Mouse (Mus musculus): ENCODE results near the gene Xrcc4. TPM values are rescaled to one million over a fixed set of nuclear protein-coding genes. Genes with fewer than 3 reads are reported as not detected.

Gene Xrcc4
- polyA plus RNA-seq, 1 experiment: 0.06 TPM

DNA sequence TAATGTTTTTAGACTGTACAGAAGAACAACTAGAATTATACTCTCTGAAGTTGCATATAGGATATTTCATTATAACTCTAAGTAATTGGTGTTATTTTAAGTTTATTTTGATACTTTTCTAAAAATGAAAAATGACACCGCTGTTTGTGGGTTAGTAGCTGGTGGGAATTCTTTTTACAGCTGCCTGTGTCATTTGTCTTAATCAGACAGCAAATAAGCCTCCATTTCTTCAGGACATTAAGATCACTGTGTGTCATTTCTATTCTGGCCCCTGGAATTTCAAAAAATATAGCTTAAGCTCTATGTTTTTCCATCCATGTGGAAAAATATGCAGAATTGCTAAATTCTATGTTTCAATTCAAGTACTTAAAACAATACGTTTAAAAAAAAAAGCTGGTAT is 287.5 kb downstream of the Xrcc4 start:
- no peak for TF ChIP-seq GATA1 (IDR thresholded peaks at IDR 0.05; ENCODE audit: low read length)
- TF ChIP-seq TAL1 (IDR thresholded peaks at IDR 0.05; ENCODE audit: low read length): no peak
- Histone ChIP-seq H3K36me3 (ENCODE audit: control insufficient read depth) (no peaks in the 10 kb centered on the region), H3K27me3 (ENCODE audit: control insufficient read depth) (no peaks in the 10 kb centered on the region), H3K9me3 (ENCODE audit: control insufficient read depth, low read length) (peaks cover 3% of the 10 kb centered on the region; the same call in 1 of the 2 replicates), H3K4me1 (ENCODE audit: control insufficient read depth) (no peaks in the 10 kb centered on the region), H3K4me3 (replicated peaks) (no peak overlapping the region)

DNA sequence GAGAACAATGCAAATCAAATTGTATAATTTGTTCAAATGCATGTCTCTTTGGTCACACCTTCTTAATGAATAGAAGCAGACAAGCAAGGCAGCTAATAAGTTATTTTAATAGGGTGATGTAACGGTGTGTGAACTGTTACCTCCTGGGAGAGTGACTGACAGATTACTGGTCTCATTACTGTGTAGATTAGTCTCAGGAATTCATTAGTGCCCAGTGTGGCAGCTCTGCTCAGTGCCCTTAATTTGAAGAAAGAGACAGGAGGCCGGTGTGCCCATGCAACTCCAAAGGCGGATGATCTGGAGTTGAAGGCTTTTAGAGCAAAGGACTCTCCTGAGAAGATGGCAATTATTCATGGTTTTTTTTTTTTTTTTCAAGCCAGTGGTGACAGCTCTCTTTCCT is 291.7 kb downstream of the Xrcc4 start:
- Histone ChIP-seq H3K36me3 (ENCODE audit: control insufficient read depth) (no peaks in the 10 kb centered on the region), H3K4me1 (ENCODE audit: control insufficient read depth) (no peaks in the 10 kb centered on the region), H3K27me3 (ENCODE audit: control insufficient read depth) (no peaks in the 10 kb centered on the region), H3K4me3 (replicated peaks) (no peak overlapping the region), H3K9me3 (ENCODE audit: control insufficient read depth, low read length) (no peaks in the 10 kb centered on the region)
- no peak for TF ChIP-seq TAL1 (IDR thresholded peaks at IDR 0.05; ENCODE audit: low read length)
- no peak for TF ChIP-seq GATA1 (IDR thresholded peaks at IDR 0.05; ENCODE audit: low read length)

DNA sequence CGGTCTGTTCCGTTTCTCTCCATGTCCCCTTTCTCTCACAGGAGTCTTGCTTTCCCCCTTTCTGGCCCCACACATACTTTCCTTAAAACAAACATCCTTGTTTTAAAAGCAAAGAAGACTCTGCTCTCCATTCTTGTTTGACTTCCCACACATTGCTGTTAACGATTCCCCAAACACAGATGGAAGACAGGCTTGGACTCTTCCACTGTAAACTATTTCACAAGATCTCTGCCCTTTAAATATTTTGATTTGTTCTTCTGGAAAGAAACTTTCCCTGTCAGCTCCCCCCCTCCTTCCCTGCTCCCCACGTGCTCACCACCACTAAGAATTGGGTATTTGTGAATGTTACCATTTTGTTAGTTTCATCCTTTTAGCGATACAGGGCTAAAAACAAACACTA is 297.9 kb downstream of the Xrcc4 start:
- TF ChIP-seq GATA1 (IDR thresholded peaks at IDR 0.05; ENCODE audit: low read length) (no peak), TAL1 (IDR thresholded peaks at IDR 0.05; ENCODE audit: low read length) (no peak)
- Histone ChIP-seq H3K36me3 (ENCODE audit: control insufficient read depth) (no peaks in the 10 kb centered on the region), H3K4me1 (ENCODE audit: control insufficient read depth) (no peaks in the 10 kb centered on the region), H3K27me3 (ENCODE audit: control insufficient read depth) (no peaks in the 10 kb centered on the region), H3K9me3 (ENCODE audit: control insufficient read depth, low read length) (no peaks in the 10 kb centered on the region), H3K4me3 (replicated peaks) (no peak overlapping the region)

DNA sequence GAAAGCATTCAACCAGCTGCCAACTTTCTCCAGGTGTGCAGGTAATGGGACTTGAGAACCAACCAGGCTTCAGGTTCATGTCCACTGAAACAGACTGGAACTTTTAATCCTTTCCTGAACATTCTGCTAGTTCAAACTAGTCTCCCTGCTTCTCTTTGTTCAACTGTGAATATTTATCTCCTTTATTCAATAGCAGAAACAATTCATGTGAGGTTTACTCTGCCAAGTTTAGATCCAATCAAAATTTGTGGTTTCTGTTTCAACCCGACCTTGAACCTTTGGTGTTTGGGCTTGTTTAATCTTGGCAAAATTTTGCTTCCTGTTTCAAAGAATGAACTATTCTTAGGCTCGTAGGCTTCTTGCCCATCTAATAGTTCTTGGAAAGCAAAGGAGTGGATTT is 306.5 kb downstream of the Xrcc4 start:
- Histone ChIP-seq H3K27me3 (ENCODE audit: control insufficient read depth) (no peaks in the 10 kb centered on the region), H3K4me3 (replicated peaks) (no peak overlapping the region), H3K36me3 (ENCODE audit: control insufficient read depth) (no peaks in the 10 kb centered on the region), H3K4me1 (ENCODE audit: control insufficient read depth) (no peaks in the 10 kb centered on the region), H3K9me3 (ENCODE audit: control insufficient read depth, low read length) (no peaks in the 10 kb centered on the region)
- no peak for TF ChIP-seq TAL1 (IDR thresholded peaks at IDR 0.05; ENCODE audit: low read length)
- no peak for TF ChIP-seq GATA1 (IDR thresholded peaks at IDR 0.05; ENCODE audit: low read length)

DNA sequence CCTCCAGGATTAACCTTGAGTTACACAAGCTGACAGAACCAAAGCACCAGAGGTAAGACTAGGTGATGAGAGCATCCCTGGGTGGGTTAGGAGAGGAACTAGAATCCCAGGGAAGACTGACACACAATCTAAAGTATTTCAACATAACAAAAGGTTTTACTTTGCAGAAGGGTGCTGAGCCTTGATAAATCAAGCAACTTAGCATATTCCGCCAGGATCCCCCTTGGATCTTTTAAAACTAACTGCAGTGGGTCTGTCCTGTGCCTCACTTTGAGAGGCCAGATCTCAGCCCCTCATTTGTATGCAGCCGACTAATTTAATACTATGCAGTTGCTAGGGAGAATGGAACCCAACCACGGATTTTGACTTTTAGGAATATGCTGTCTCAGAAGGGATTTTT is 309.1 kb downstream of the Xrcc4 start:
- Histone ChIP-seq H3K4me3 (replicated peaks) (no peak overlapping the region), H3K27me3 (ENCODE audit: control insufficient read depth) (no peaks in the 10 kb centered on the region), H3K36me3 (ENCODE audit: control insufficient read depth) (no peaks in the 10 kb centered on the region), H3K4me1 (ENCODE audit: control insufficient read depth) (no peaks in the 10 kb centered on the region), H3K9me3 (ENCODE audit: control insufficient read depth, low read length) (no peaks in the 10 kb centered on the region)
- TF ChIP-seq GATA1 (IDR thresholded peaks at IDR 0.05; ENCODE audit: low read length) (no peak), TAL1 (IDR thresholded peaks at IDR 0.05; ENCODE audit: low read length) (no peak)

DNA sequence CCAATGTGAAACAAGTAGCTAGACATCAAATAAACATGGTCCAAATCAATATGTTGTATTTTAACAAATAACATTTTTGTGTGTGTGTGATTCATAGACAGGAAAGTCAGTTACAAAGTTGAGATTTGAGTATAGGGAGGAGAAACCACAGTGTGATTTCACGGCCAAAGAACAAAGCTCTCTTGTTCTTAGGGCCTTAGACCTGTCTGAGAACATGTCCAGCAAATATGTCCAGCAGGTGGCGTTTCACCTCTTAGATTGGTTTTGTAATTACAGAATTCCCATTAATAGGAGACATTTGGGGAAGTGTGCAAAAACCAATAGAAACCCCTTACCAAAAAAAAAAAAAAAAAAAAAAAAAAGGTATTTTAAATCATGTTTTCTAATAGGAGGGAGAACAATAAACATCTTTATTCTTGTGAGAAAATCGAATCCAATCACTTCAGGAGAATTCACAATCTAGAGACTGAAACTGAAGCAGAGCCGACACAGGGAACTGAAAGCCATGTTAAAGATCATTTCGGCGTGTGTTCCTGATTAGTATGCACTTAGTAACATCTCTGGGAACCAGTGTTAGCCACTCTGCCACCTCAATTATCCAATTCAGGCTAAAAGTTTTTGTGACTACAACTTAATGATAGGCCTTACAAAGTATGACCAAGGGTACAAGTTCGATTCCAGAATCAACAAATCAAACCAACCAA is 310.0 kb downstream of the Xrcc4 start:
- no peaks in the 10 kb centered on the region for H3K36me3 ChIP-seq (ENCODE audit: control insufficient read depth)
- no peaks in the 10 kb centered on the region for H3K9me3 ChIP-seq (ENCODE audit: control insufficient read depth, low read length)
- H3K4me1 ChIP-seq (ENCODE audit: control insufficient read depth): no peaks in the 10 kb centered on the region
- no peaks in the 10 kb centered on the region for H3K27me3 ChIP-seq (ENCODE audit: control insufficient read depth)
- TF ChIP-seq TAL1 (IDR thresholded peaks at IDR 0.05; ENCODE audit: low read length) (no peak), GATA1 (IDR thresholded peaks at IDR 0.05; ENCODE audit: low read length) (no peak)
- H3K4me3 ChIP-seq (replicated peaks): no peak overlapping the region

DNA sequence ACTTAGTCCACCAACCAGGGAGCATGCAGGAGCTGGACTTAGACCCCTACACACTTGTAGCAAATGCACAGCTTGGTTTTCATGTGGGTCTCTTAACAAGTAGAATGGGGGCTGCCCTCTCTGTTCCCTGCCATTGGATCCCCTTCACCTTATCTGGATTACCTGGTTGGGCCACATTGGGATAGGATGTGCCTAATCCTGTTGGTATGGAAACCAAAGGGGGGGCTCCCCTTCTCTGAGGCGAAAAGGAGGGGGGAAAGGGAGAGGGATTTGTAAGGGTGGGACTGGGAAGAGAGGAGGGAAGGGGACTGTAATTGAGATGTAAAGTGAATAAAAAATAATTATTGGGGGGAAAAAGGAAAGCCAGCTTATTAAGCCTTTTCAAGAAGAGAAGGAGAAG is 311.6 kb downstream of the Xrcc4 start:
- Histone ChIP-seq H3K9me3 (ENCODE audit: control insufficient read depth, low read length) (no peaks in the 10 kb centered on the region), H3K4me3 (replicated peaks) (no peak overlapping the region), H3K36me3 (ENCODE audit: control insufficient read depth) (no peaks in the 10 kb centered on the region), H3K4me1 (ENCODE audit: control insufficient read depth) (no peaks in the 10 kb centered on the region), H3K27me3 (ENCODE audit: control insufficient read depth) (no peaks in the 10 kb centered on the region)
- TF ChIP-seq GATA1 (IDR thresholded peaks at IDR 0.05; ENCODE audit: low read length): no peak
- TF ChIP-seq TAL1 (IDR thresholded peaks at IDR 0.05; ENCODE audit: low read length): no peak

DNA sequence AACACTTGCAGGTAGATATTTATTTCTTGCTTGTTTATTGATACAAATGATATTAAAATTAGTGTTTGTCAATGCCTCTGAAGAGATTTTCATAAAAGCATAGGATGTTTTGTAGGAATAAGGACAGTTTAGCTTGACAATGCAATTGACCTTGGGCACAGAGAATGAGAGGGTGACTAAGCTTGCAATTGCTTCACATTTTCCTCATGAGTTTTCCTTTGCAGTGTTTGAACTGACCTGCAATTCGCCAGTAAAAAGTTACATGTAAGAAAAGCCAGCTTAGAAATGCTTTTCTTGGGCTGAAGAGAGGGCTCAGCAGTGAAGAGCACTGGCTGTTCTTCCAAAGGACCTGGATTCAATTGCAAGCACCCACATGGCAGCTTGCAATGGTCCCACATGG is 312.3 kb downstream of the Xrcc4 start:
- no peaks in the 10 kb centered on the region for H3K27me3 ChIP-seq (ENCODE audit: control insufficient read depth)
- H3K4me1 ChIP-seq (ENCODE audit: control insufficient read depth): no peaks in the 10 kb centered on the region
- H3K4me3 ChIP-seq (replicated peaks): no peak overlapping the region
- H3K36me3 ChIP-seq (ENCODE audit: control insufficient read depth): no peaks in the 10 kb centered on the region
- H3K9me3 ChIP-seq (ENCODE audit: control insufficient read depth, low read length): no peaks in the 10 kb centered on the region
- TF ChIP-seq GATA1 (IDR thresholded peaks at IDR 0.05; ENCODE audit: low read length): no peak
- TF ChIP-seq TAL1 (IDR thresholded peaks at IDR 0.05; ENCODE audit: low read length): no peak

DNA sequence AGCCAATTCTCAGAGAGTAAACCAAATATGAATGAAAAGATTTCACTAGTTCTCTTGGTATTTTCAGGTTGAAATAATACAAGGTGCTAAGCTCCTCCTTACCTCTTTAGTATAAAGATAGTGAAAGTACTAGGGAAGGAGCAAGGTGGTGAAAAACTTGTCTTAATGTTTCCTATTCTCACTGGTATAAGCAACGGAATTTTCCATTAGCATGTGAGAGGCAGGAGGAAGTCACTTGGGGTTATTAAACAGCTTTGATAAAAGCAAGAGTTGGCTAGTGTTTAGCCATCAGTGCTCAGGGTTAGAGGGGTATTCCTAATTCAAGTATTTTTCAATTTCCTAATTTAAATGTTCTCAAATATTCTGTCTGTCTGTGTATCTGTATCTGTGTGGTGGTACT is 322.9 kb downstream of the Xrcc4 start:
- Histone ChIP-seq H3K4me1 (ENCODE audit: control insufficient read depth) (no peaks in the 10 kb centered on the region), H3K9me3 (ENCODE audit: control insufficient read depth, low read length) (no peaks in the 10 kb centered on the region), H3K27me3 (ENCODE audit: control insufficient read depth) (no peaks in the 10 kb centered on the region), H3K36me3 (ENCODE audit: control insufficient read depth) (no peaks in the 10 kb centered on the region), H3K4me3 (replicated peaks) (no peak overlapping the region)
- no peak for TF ChIP-seq GATA1 (IDR thresholded peaks at IDR 0.05; ENCODE audit: low read length)
- TF ChIP-seq TAL1 (IDR thresholded peaks at IDR 0.05; ENCODE audit: low read length): no peak

DNA sequence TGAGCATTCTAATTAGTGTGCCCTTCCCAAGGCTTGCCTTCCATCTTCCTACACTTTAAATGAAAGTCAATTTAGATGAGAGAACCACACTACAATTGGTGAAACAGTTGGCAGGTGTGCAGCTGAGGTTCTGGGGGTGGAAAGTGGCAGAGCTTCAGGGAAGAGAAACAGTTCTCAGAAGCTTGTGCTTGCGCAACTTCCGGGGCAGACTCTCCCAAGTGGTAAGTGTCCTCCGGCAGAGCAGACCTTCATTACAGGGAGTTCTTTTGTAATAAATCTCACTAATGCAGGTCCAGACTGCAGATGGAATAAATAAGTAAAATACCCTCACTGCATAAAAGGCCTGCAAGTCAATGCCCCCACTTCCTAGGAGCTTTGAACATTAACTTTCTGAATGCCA is 323.4 kb downstream of the Xrcc4 start:
- Histone ChIP-seq H3K27me3 (ENCODE audit: control insufficient read depth) (no peaks in the 10 kb centered on the region), H3K4me1 (ENCODE audit: control insufficient read depth) (no peaks in the 10 kb centered on the region), H3K36me3 (ENCODE audit: control insufficient read depth) (no peaks in the 10 kb centered on the region), H3K4me3 (replicated peaks) (no peak overlapping the region), H3K9me3 (ENCODE audit: control insufficient read depth, low read length) (no peaks in the 10 kb centered on the region)
- TF ChIP-seq GATA1 (IDR thresholded peaks at IDR 0.05; ENCODE audit: low read length): no peak
- no peak for TF ChIP-seq TAL1 (IDR thresholded peaks at IDR 0.05; ENCODE audit: low read length)
